Mouse (Mus musculus) heart, postnatal 25 days (tissue): Measurements from ENCODE around the gene Batf. TPM values are rescaled to one million over a fixed set of nuclear protein-coding genes. Genes with fewer than 3 reads are reported as not detected.

Experiments used
- microRNA-seq: library from miRNA; unstranded; fragments of <30 nt; microRNA quantifications from one replicate; pipeline ENCODE4 v1.2.0, GENCODE M21; 2022
- total RNA-seq, 2 experiments: library from RNA; stranded (reverse); gene quantifications; 2 replicates each; pipeline ENCODE4 v1.2.3; 2021

Batf gene
- total RNA-seq, 2 experiments from 2014 or later, result 0.55 to 1.0 TPM

Small RNA genes within 50 kb of the gene (microRNA-seq; reads per million reads assigned to microRNA genes)
- not detected for gene Gm47285

Other genes starting within 250 kb of the Batf start
- 1 to 10 TPM; 3.4 to 3.9 TPM for gene Fos, start 212.8 kb upstream of the Batf start, total RNA-seq
- 1 to 10 TPM; 8.8 to 9.2 TPM for gene Jdp2, start 87.6 kb upstream of the Batf start, total RNA-seq
- 1 to 10 TPM; 1.9 to 2.7 TPM for gene Flvcr2, start 59.9 kb downstream of the Batf start, total RNA-seq
- gene Erg28, start 137.9 kb downstream of the Batf start, total RNA-seq, result 1 to 10 TPM; 5.8 to 7.0 TPM
- gene Ttll5, start 138.0 kb downstream of the Batf start, total RNA-seq, result 10 to 100 TPM; 13.0 to 13.4 TPM